Mouse (Mus musculus) ES-Bruce4 (cell line): ENCODE results near the gene Olfr1453. TPM values are rescaled to one million over a fixed set of nuclear protein-coding genes. Genes with fewer than 3 reads are reported as not detected.
"Not testable (repeated sequence)": the region's sequence is repeated elsewhere in the genome, so short reads cannot be mapped to it uniquely, and the experiment has no call there.

ENCODE experiments used
- H3K27ac ChIP-seq: 2 replicates; pipeline ENCODE4 v1.5.1; 2012; ENCODE audit warnings: low read length, inconsistent platforms; ENCODE audit not compliant: insufficient read depth
- H3K27me3 ChIP-seq: 2 replicates; pipeline ENCODE4 v1.6.1; 2012; ENCODE audit warnings: mild to moderate bottlenecking, low read length, inconsistent platforms; ENCODE audit not compliant: control insufficient read depth, poor library complexity, insufficient read depth, severe bottlenecking
- H3K36me3 ChIP-seq: 2 replicates; pipeline ENCODE4 v1.6.1; 2012; ENCODE audit warnings: inconsistent platforms, mild to moderate bottlenecking, low read length, moderate library complexity; ENCODE audit not compliant: control insufficient read depth, poor library complexity, insufficient read depth, severe bottlenecking
- H3K4me1 ChIP-seq: one replicate; pipeline ENCODE4 v1.8.1; 2011; ENCODE audit warnings: low read length; ENCODE audit not compliant: control insufficient read depth, insufficient read depth
- H3K4me3 ChIP-seq: 2 replicates; pipeline ENCODE4 v1.5.1; 2011; ENCODE audit warnings: low read depth, mild to moderate bottlenecking, low read length
- H3K9ac ChIP-seq: 2 replicates; pipeline ENCODE4 v1.6.1; 2012; ENCODE audit warnings: low read depth, mild to moderate bottlenecking, inconsistent platforms; ENCODE audit not compliant: poor library complexity, severe bottlenecking
- H3K9me3 ChIP-seq: replicated peaks from 2 replicates; pipeline ENCODE4 v1.6.1; 2012; ENCODE audit warnings: mild to moderate bottlenecking, low read length, inconsistent platforms; ENCODE audit not compliant: control insufficient read depth, poor library complexity, insufficient read depth, severe bottlenecking
- CTCF ChIP-seq: IDR thresholded peaks from one replicate; pipeline ENCODE4 v1.8.1; 2011; ENCODE audit warnings: low read depth, low read length
- EP300 ChIP-seq: IDR thresholded peaks from 2 replicates; pipeline ENCODE4 v1.6.1; 2011; ENCODE audit warnings: low read depth, low read length; ENCODE audit not compliant: insufficient read depth
- POLR2A ChIP-seq: IDR thresholded peaks from one replicate; pipeline ENCODE4 v1.8.1; 2011; ENCODE audit warnings: low read length; ENCODE audit not compliant: insufficient read depth
- polyA plus RNA-seq: library from polyadenylated mRNA; stranded (reverse); fragments of >200 nt; gene quantifications from 2 replicates; pipeline ENCODE4 v1.2.4, GENCODE M21; 2011; ENCODE audit warnings: low read depth; ENCODE audit not compliant: missing spikeins, insufficient read depth, insufficient read length

Olfr1453 gene
- polyA plus RNA-seq, result not detected in 2 replicates

GRCm38 (mm10) chr19:13028227-13028626, at the start of gene Olfr1453:
Gene Olfr1453, minus strand, starts transcription at chr19:13028327.
- H3K9me3 ChIP-seq, result no peaks in the 10 kb centered on the region
- TF ChIP-seq POLR2A (no peak), CTCF (no peak), EP300 (no peak)
- no peak within 1 kb of the TSS for H3K4me3 ChIP-seq
- H3K9ac ChIP-seq, result no peak within 1 kb of the TSS
- no peak within 1 kb of the TSS for H3K27ac ChIP-seq
- no peaks in the 10 kb centered on the region for H3K27me3 ChIP-seq
- H3K4me1 ChIP-seq, result no peaks in the 10 kb centered on the region
- H3K36me3 ChIP-seq, result no peaks in the 10 kb centered on the region

- Histone ChIP-seq H3K9me3 (peaks cover under 1% of the 10 kb centered on the region; the same call in 1 of the 2 replicates), H3K9ac (no peak within 1 kb of the TSS), H3K4me1 (no peaks in the 10 kb centered on the region), H3K4me3 (no peak within 1 kb of the TSS), H3K27me3 (no peaks in the 10 kb centered on the region), H3K36me3 (no peaks in the 10 kb centered on the region), H3K27ac (no peak within 1 kb of the TSS)
- TF ChIP-seq EP300 (no peak), POLR2A (no peak), CTCF (no peak)
These were observed 32.2 kb upstream of the Olfr1453 start, which contains the start of gene Olfr1454 for GRCm38 (mm10) chr19:13060310-13060709. Gene Olfr1454, plus strand, starts transcription at chr19:13060610.

GRCm38 (mm10) chr19:12994714-12995113, 33.4 kb downstream of the Olfr1453 start, which contains the start of gene Olfr1451:
Gene Olfr1451, plus strand, starts transcription at chr19:12995014.
- H3K9me3 ChIP-seq, result 0 out of 2 replicates have a peak, but pooled peaks cover 4% of the 10 kb centered on the region
- no peak for TF ChIP-seq CTCF
- TF ChIP-seq POLR2A, result no peak
- no peak for TF ChIP-seq EP300

GRCm38 (mm10) chr19:12992316-12992715, 35.8 kb downstream of the Olfr1453 start:
- not testable (repeated sequence) for H3K9ac ChIP-seq, H3K36me3 ChIP-seq, H3K4me1 ChIP-seq, H3K4me3 ChIP-seq, H3K27ac ChIP-seq, H3K27me3 ChIP-seq, H3K9me3 ChIP-seq

More at GRCm38 (mm10) chr19:12994714-12995113, 33.4 kb downstream of the Olfr1453 start, which contains the start of gene Olfr1451:
- H3K9ac ChIP-seq, result no peak within 1 kb of the TSS
- H3K4me3 ChIP-seq, result no peak within 1 kb of the TSS
- H3K4me1 ChIP-seq, result no peaks in the 10 kb centered on the region
- H3K27me3 ChIP-seq, result no peaks in the 10 kb centered on the region
- no peaks in the 10 kb centered on the region for H3K36me3 ChIP-seq
- no peak within 1 kb of the TSS for H3K27ac ChIP-seq

Other genes with a start within 250 kb of the Olfr1453 start
- 40.9 and 48.9 TPM in 2 replicates for gene Zfp91, start 232.2 kb downstream of the Olfr1453 start, polyA plus RNA-seq
- 0.65 and 0.72 TPM in 2 replicates for gene Lpxn, start 232.1 kb downstream of the Olfr1453 start, polyA plus RNA-seq
- 12.2 and 13.8 TPM in 2 replicates for gene Gm5244, start 181.6 kb downstream of the Olfr1453 start, polyA plus RNA-seq
- not detected in 2 replicates for gene Olfr1444, start 171.0 kb downstream of the Olfr1453 start, polyA plus RNA-seq
- gene Olfr1445, start 144.5 kb downstream of the Olfr1453 start, polyA plus RNA-seq, result not detected in 2 replicates
- not detected in 2 replicates for gene Olfr1446, start 134.8 kb downstream of the Olfr1453 start, polyA plus RNA-seq
- gene Olfr1447, start 124.6 kb downstream of the Olfr1453 start, polyA plus RNA-seq, result not detected in 2 replicates
- gene Olfr1448, start 103.9 kb downstream of the Olfr1453 start, polyA plus RNA-seq, result not detected in 2 replicates
- not detected in 2 replicates for gene Olfr1449, start 97.5 kb downstream of the Olfr1453 start, polyA plus RNA-seq
- not detected in 2 replicates for gene Olfr1450, start 78.1 kb downstream of the Olfr1453 start, polyA plus RNA-seq
- not detected in 2 replicates for gene Olfr1451, start 33.3 kb downstream of the Olfr1453 start, polyA plus RNA-seq
- gene Olfr1454, start 32.3 kb upstream of the Olfr1453 start, polyA plus RNA-seq, result not detected in 2 replicates
- gene Olfr1457, start 69.6 kb upstream of the Olfr1453 start, polyA plus RNA-seq, result not detected in 2 replicates
- not detected in 2 replicates for gene Olfr1458, start 78.4 kb upstream of the Olfr1453 start, polyA plus RNA-seq
- 0.09 and 0.12 TPM in 2 replicates for gene Olfr1459, start 121.2 kb upstream of the Olfr1453 start, polyA plus RNA-seq
- not detected in 2 replicates for gene Olfr1461, start 134.7 kb upstream of the Olfr1453 start, polyA plus RNA-seq
- gene Olfr1462, start 157.4 kb upstream of the Olfr1453 start, polyA plus RNA-seq, result not detected in 2 replicates
- not detected in 2 replicates for gene Olfr1463, start 203.0 kb upstream of the Olfr1453 start, polyA plus RNA-seq